Mouse (Mus musculus): ENCODE measurements at regions not wholly inside any gene's neighbourhood (a gene's known extent, or its start where the extent isn't known, plus 50 kb on each side); places are given as distances from the start of the nearest gene placed in this dataset.
A peak's percentile ranks its signal among the peaks of the same experiment; 100 is the strongest.

DNA sequence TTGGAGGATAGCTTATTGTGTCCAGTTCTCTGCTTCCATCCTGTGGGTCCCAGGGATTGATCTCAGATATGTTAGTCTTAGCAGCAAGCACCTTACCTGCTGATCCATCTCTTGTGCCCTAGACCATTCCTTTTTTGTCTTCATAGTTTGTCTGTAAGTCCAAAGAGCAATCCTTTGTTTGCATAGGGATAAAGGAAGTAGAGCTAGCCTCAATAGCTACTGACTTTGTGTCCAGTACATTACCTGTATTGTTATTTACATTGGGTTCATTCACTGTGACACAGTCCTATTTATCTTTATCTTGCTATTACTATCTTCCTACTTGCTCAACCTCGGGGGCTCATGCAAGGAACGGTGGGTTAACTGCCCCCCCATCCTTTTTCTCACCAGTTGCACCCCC lies 196.2 kb downstream of the Nucb2 start:
- H3K27me3 ChIP-seq, result 0 out of 2 replicates have a peak, but pooled peaks cover 3% of the 10 kb centered on the region
- no peaks in the 10 kb centered on the region for H3K4me1 ChIP-seq (replicated peaks)
- H3K9ac ChIP-seq (replicated peaks), result no peak overlapping the region
- ATAC-seq, result no peak
- H3K4me3 ChIP-seq (replicated peaks), result no peak overlapping the region
- peaks cover 3% of the 10 kb centered on the region; the same call in 1 of the 2 replicates for H3K9me3 ChIP-seq
- no peak overlapping the region for H3K4me2 ChIP-seq (replicated peaks)
- no peaks in the 10 kb centered on the region for H3K36me3 ChIP-seq
- no peak overlapping the region for H3K27ac ChIP-seq
- 84% methylated on average over 2 of the region's 2 CpGs for WGBS

- H3K9ac ChIP-seq (replicated peaks), result no peak overlapping the region
- 45% methylated on average over 14 of the region's 14 CpGs for WGBS
- H3K36me3 ChIP-seq, result no peaks in the 10 kb centered on the region
- ATAC-seq, result peak; percentile 82
- no peak overlapping the region for H3K27ac ChIP-seq
- no peak overlapping the region for H3K4me3 ChIP-seq (replicated peaks)
- peaks cover 6% of the 10 kb centered on the region; the same call in 1 of the 2 replicates for H3K9me3 ChIP-seq
- no peaks in the 10 kb centered on the region for H3K4me1 ChIP-seq (replicated peaks)
- H3K27me3 ChIP-seq, result 0 out of 2 replicates have a peak, but pooled peaks cover 3% of the 10 kb centered on the region
- H3K4me2 ChIP-seq (replicated peaks), result no peak overlapping the region
These were observed 197.5 kb downstream of the Nucb2 start for GRCm38 (mm10) chr7:116701466-116702342.

- Histone ChIP-seq H3K9ac (replicated peaks) (no peak overlapping the region), H3K4me2 (replicated peaks) (no peak overlapping the region), H3K27me3 (0 out of 2 replicates have a peak, but pooled peaks cover 3% of the 10 kb centered on the region), H3K4me1 (replicated peaks) (no peaks in the 10 kb centered on the region), H3K27ac (no peak overlapping the region), H3K9me3 (peaks cover 6% of the 10 kb centered on the region; the same call in 1 of the 2 replicates), H3K4me3 (replicated peaks) (no peak overlapping the region), H3K36me3 (no peaks in the 10 kb centered on the region)
- no peak for ATAC-seq
- 85% methylated on average over 2 of the region's 2 CpGs for WGBS
These were observed 198.4 kb downstream of the Nucb2 start for GRCm38 (mm10) chr7:116702596-116702995.

DNA sequence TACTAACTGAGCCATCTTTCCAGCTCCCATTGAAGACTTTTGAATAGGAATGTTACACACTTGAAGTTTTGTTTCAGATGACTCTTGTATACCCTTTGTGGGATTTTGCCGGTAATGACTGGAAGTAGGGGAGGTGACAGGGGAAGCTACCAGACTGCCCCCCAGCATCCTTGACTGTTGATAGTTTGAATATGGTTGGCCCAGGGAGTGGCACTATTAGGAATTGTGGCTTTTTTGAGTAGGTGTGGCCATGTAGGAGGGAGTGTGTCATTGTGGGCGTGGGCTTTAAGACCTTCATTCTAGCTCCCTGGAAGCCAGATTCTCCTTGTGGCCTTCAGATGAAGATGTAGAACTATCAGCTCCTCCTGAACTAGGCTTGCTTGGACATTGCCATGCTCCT lies 207.4 kb downstream of the Nucb2 start:
- Histone ChIP-seq H3K4me3 (replicated peaks) (no peak overlapping the region), H3K27ac (no peak overlapping the region), H3K9me3 (no peaks in the 10 kb centered on the region), H3K27me3 (no peaks in the 10 kb centered on the region), H3K9ac (replicated peaks) (no peak overlapping the region), H3K36me3 (no peaks in the 10 kb centered on the region), H3K4me2 (replicated peaks) (no peak overlapping the region), H3K4me1 (replicated peaks) (no peaks in the 10 kb centered on the region)
- no peak for ATAC-seq
- 88% methylated on average over 2 of the region's 2 CpGs for WGBS

DNA sequence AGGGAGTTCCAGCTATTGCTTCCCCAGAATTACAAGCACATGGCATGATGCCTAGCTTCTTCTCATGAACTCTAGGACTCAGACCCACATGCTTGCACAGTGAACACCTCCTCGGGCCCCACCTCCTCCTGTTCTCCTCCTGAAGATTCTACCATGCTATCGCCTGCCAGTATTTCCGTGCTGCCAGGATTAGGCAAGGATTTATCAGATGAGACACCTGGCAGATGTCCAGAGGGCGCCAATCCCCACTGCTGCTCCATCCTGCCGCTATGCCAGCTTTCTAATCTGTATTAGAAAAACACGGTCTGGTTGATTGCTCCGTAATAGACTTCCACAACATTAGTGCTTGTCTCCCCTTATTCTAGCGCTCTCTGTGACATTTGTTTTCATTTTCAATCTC lies 209.0 kb downstream of the Nucb2 start:
- H3K27me3 ChIP-seq, result no peaks in the 10 kb centered on the region
- H3K4me1 ChIP-seq (replicated peaks), result no peaks in the 10 kb centered on the region
- H3K9me3 ChIP-seq, result no peaks in the 10 kb centered on the region
- no peak overlapping the region for H3K4me2 ChIP-seq (replicated peaks)
- WGBS, result 69% methylated on average over 8 of the region's 8 CpGs
- no peak overlapping the region for H3K4me3 ChIP-seq (replicated peaks)
- H3K27ac ChIP-seq, result no peak overlapping the region
- no peaks in the 10 kb centered on the region for H3K36me3 ChIP-seq
- ATAC-seq, result no peak
- no peak overlapping the region for H3K9ac ChIP-seq (replicated peaks)

DNA sequence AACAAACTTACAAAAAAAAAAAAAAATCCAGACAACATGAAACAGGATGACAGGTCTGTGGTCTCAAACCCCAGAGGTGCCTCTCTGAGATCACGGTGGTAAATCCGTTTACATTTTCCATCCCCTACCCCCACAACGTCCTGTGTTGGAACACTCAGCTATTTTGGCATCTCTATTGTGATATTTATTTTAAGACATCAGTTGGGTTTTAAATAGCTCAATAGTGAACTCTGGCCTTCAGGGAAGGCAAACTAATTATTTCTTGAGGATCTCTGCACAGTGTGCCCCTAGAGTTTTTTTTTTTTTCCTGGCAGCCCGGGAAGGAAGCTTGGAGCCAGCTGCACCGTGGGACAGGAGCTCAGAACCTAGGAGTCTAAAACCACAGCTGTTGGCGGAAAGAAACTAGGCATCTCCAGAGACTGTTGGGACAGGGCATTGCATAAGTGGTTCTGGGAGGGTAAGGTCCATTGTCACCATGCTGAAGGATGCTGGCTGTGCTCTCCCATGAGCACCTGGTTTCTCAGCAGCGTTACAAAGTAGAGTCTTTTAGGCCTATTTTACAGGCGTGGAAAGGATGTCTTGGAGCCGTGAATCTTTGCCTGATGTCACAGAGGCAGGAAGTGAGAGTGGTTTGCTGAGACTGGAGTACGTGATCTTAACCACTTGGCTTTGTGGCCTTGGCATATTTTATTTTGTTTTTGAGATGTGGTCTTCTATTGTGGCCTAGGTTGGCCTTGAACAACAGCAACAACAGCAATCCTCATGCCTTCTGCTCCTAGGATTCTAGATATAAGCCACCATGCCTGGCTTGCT lies 211.3 kb downstream of the Nucb2 start:
- Histone ChIP-seq H3K4me2 (replicated peaks) (no peak overlapping the region), H3K36me3 (no peaks in the 10 kb centered on the region), H3K9me3 (no peaks in the 10 kb centered on the region), H3K4me3 (replicated peaks) (no peak overlapping the region), H3K27ac (no peak overlapping the region), H3K9ac (replicated peaks) (no peak overlapping the region), H3K4me1 (replicated peaks) (no peaks in the 10 kb centered on the region), H3K27me3 (no peaks in the 10 kb centered on the region)
- 72% methylated on average over 10 of the region's 10 CpGs for WGBS
- no peak for ATAC-seq

GRCm38 (mm10) chr7:116728379-116728778 lies 224.2 kb downstream of the Nucb2 start:
- H3K9me3 ChIP-seq, result no peaks in the 10 kb centered on the region
- H3K4me1 ChIP-seq (replicated peaks), result peaks cover 3% of the 10 kb centered on the region; the same call in 1 of the 2 replicates
- no peak for ATAC-seq
- 66% methylated on average over 2 of the region's 2 CpGs for WGBS
- H3K4me2 ChIP-seq (replicated peaks), result no peak overlapping the region
- no peaks in the 10 kb centered on the region for H3K36me3 ChIP-seq
- H3K4me3 ChIP-seq (replicated peaks), result no peak overlapping the region
- H3K27ac ChIP-seq, result no peak overlapping the region
- H3K9ac ChIP-seq (replicated peaks), result no peak overlapping the region
- no peaks in the 10 kb centered on the region for H3K27me3 ChIP-seq

- H3K4me2 ChIP-seq (replicated peaks), result no peak overlapping the region
- no peak overlapping the region for H3K27ac ChIP-seq
- no peaks in the 10 kb centered on the region for H3K9me3 ChIP-seq
- whole genome bisulfite sequencing, result 80% methylated on average over 4 of the region's 4 CpGs
- H3K4me1 ChIP-seq (replicated peaks), result peaks cover 3% of the 10 kb centered on the region; the same call in 1 of the 2 replicates
- no peak overlapping the region for H3K4me3 ChIP-seq (replicated peaks)
- H3K27me3 ChIP-seq, result no peaks in the 10 kb centered on the region
- no peaks in the 10 kb centered on the region for H3K36me3 ChIP-seq
- no peak for ATAC-seq
- no peak overlapping the region for H3K9ac ChIP-seq (replicated peaks)
These were observed 225.6 kb downstream of the Nucb2 start for GRCm38 (mm10) chr7:116729795-116730194.

DNA sequence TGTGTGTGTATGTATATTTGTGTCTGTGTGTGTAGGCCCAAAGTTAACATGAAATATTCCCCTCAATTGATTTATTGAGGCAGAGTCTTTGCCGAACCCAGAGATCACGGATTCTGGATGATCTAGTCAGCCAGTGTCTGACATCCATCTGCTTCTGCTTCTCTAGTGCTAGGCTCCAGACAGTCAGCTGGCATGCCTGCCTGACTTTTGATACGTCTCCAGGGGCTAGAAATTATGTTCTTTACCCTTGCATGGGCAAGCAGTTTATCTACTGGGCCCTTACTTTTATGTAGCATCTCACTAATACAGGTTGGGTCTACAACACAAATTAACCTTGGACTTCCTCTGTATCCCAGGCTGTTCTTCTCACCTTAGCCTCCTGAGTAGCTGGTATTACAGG lies 231.5 kb downstream of the Nucb2 start:
- Histone ChIP-seq H3K9me3 (no peaks in the 10 kb centered on the region), H3K27ac (no peak overlapping the region), H3K27me3 (no peaks in the 10 kb centered on the region), H3K36me3 (no peaks in the 10 kb centered on the region), H3K9ac (replicated peaks) (no peak overlapping the region), H3K4me3 (replicated peaks) (no peak overlapping the region), H3K4me2 (replicated peaks) (no peak overlapping the region), H3K4me1 (replicated peaks) (no peaks in the 10 kb centered on the region)
- 72% methylated on average over 3 of the region's 3 CpGs for WGBS
- no peak for ATAC-seq

- Histone ChIP-seq H3K27me3 (no peaks in the 10 kb centered on the region), H3K9ac (replicated peaks) (no peak overlapping the region), H3K27ac (no peak overlapping the region), H3K9me3 (no peaks in the 10 kb centered on the region), H3K4me3 (replicated peaks) (no peak overlapping the region), H3K4me1 (replicated peaks) (no peaks in the 10 kb centered on the region), H3K4me2 (replicated peaks) (no peak overlapping the region), H3K36me3 (no peaks in the 10 kb centered on the region)
- 55% methylated on average over 4 of the region's 4 CpGs for WGBS
- ATAC-seq, result no peak
These were observed 232.2 kb downstream of the Nucb2 start for GRCm38 (mm10) chr7:116736333-116736732.

DNA sequence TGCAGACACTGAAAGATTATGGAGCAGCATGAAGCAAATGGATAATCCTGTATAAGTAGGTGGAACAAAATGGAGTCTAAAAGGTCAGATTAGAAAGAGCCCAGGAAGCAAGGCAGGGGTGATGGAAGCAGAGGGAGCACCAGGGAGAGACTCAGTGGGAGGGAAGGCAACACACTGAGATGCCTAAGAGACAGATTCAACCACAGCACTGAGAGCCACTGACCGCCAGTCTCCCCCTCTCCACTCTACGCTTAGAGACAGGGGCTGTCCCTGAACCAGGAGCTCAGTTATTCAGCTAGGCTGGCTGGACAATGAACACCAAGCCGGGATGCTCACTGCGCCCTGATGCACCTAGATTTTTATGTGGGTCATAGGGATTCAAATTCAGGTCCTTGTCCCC lies 233.8 kb downstream of the Nucb2 start:
- H3K27me3 ChIP-seq, result no peaks in the 10 kb centered on the region
- no peaks in the 10 kb centered on the region for H3K4me1 ChIP-seq (replicated peaks)
- H3K9ac ChIP-seq (replicated peaks), result no peak overlapping the region
- 70% methylated on average over 4 of the region's 4 CpGs for WGBS
- H3K4me2 ChIP-seq (replicated peaks), result no peak overlapping the region
- H3K27ac ChIP-seq, result no peak overlapping the region
- H3K9me3 ChIP-seq, result no peaks in the 10 kb centered on the region
- H3K36me3 ChIP-seq, result no peaks in the 10 kb centered on the region
- ATAC-seq, result no peak
- no peak overlapping the region for H3K4me3 ChIP-seq (replicated peaks)

DNA sequence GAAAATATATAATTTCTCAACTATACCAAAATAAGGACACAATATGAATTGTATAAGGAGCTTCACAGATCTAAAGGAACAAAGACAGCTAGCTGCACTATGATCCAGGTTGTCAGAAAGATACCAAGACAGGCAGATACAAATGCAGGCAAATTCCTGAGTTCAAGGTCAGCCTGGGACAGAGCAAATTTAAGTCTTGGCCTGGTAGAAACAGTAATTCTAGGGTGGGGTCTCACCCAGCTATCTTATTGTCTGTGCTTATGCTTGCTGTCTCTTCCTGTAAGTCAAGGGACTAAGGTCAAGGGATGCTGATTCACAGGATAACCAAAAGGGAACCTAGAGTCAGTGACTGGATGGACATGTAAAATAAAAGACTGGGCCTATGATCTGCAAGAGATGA lies 250.4 kb downstream of the Nucb2 start:
- Histone ChIP-seq H3K4me2 (replicated peaks) (no peak overlapping the region), H3K9ac (replicated peaks) (no peak overlapping the region), H3K4me1 (replicated peaks) (no peaks in the 10 kb centered on the region), H3K9me3 (no peaks in the 10 kb centered on the region), H3K36me3 (no peaks in the 10 kb centered on the region), H3K27me3 (no peaks in the 10 kb centered on the region), H3K27ac (no peak overlapping the region), H3K4me3 (replicated peaks) (no peak overlapping the region)
- ATAC-seq, result no peak
